In genomic region chr7:128672408-128673010, GRCm38 (mm10) we compare ENCODE assay signal across 9 mouse cellular contexts.
DNase-seq lines count a peak whose midpoint lies in the region; ATAC-seq and TF ChIP-seq lines count a peak whose summit lies in the region.
"Had no signal": no experiment of that assay in that cellular context is flagged by ENCODE, and none has a peak within 500 bp of the region (broad histone marks: within the 10 kb centered on the region; RNA-seq: fewer than 3 reads in every experiment).

No protein-coding gene starts in this region.

- TF ChIP-seq CTCF in stomach, postnatal 0 days (IDR thresholded peaks at IDR 0.05; ENCODE audit: low read depth) = no peak

- H3K79me2 ChIP-seq in macrophage (ENCODE audit: inconsistent target) = no peaks in the 10 kb centered on the region

- 5% methylated on average over 15 of the region's 15 CpGs for WGBS in heart, embryonic 10.5 days
- WGBS in embryonic facial prominence, embryonic 10.5 days = 12% methylated on average over 15 of the region's 15 CpGs
- 4% methylated on average over 15 of the region's 15 CpGs for WGBS in hindbrain, embryonic 13.5 days
- 48% methylated on average over 15 of the region's 15 CpGs for WGBS in macrophage (ENCODE audit: missing documents)
- 22% methylated on average over 15 of the region's 15 CpGs for WGBS in stomach, postnatal 0 days

- peak overlapping the region; percentile 65 for H3K9ac ChIP-seq in hindbrain, embryonic 13.5 days
- H3K9ac ChIP-seq in stomach, postnatal 0 days (ENCODE audit: low read length) = no peak overlapping the region

- peak overlapping the region; percentile 69 for H3K27ac ChIP-seq in heart, embryonic 10.5 days
- peak overlapping the region; percentile 70 for H3K27ac ChIP-seq in embryonic facial prominence, embryonic 10.5 days (replicated peaks)
- peak overlapping the region; percentile 94 for H3K27ac ChIP-seq in hindbrain, embryonic 13.5 days
- peak overlapping the region; percentile 36 for H3K27ac ChIP-seq in macrophage
- peak overlapping the region; percentile 35; the same call in 1 of the 2 replicates for H3K27ac ChIP-seq in stomach, postnatal 0 days (replicated peaks)

- no peak for TF ChIP-seq EP300 in stomach, postnatal 0 days (optimal IDR thresholded peaks at IDR 0.05)

- ATAC-seq in hindbrain, embryonic 13.5 days (ENCODE audit: low FRiP score) = peak; percentile 90
- ATAC-seq in stomach, postnatal 0 days (ENCODE audit: low FRiP score, low TSS enrichment) = peak; percentile 38; the same call in 1 of the 2 replicates
- no peak for ATAC-seq in inflammation-experienced regulatory T-cells, adult 6 months

- peak; percentile 86 for DNase-seq in heart, embryonic 10.5 days (ENCODE audit: low spot score)
- no peak for DNase-seq in heart, adult 9 months (ENCODE audit: low spot score in 2 of 2)
- DNase-seq in adrenal gland, postnatal 14 days = peak; percentile 80
- peak; percentile 38 for DNase-seq in embryonic facial prominence, embryonic 10.5 days (ENCODE audit: low spot score)
- peak; percentile 28 for DNase-seq in stomach, postnatal 0 days (ENCODE audit: low spot score)

- peaks cover 21% of the 10 kb centered on the region for H3K4me1 ChIP-seq in heart, embryonic 10.5 days
- peaks cover 17% of the 10 kb centered on the region for H3K4me1 ChIP-seq in embryonic facial prominence, embryonic 10.5 days
- peaks cover 27% of the 10 kb centered on the region for H3K4me1 ChIP-seq in hindbrain, embryonic 13.5 days (replicated peaks)
- no peaks in the 10 kb centered on the region for H3K4me1 ChIP-seq in stomach, postnatal 0 days (replicated peaks; ENCODE audit: control insufficient read depth, insufficient read depth)

- peak overlapping the region; percentile 42 for H3K4me3 ChIP-seq in heart, embryonic 10.5 days
- H3K4me3 ChIP-seq in embryonic facial prominence, embryonic 10.5 days = peak overlapping the region; percentile 40; the same call in 1 of the 2 replicates
- H3K4me3 ChIP-seq in hindbrain, embryonic 13.5 days = peak overlapping the region; percentile 13; the same call in 1 of the 2 replicates
- H3K4me3 ChIP-seq in macrophage (ENCODE audit: inconsistent target) = no peak overlapping the region
- H3K4me3 ChIP-seq in stomach, postnatal 0 days (ENCODE audit: low read depth, low read length) = no peak overlapping the region

- H3K36me3 ChIP-seq in heart, embryonic 10.5 days = peaks cover 21% of the 10 kb centered on the region
- peaks cover 45% of the 10 kb centered on the region for H3K36me3 ChIP-seq in embryonic facial prominence, embryonic 10.5 days (replicated peaks)
- 0 out of 2 replicates have a peak, but pooled peaks cover 6% of the 10 kb centered on the region for H3K36me3 ChIP-seq in hindbrain, embryonic 13.5 days
- H3K36me3 ChIP-seq in macrophage (ENCODE audit: inconsistent target) = peaks cover 44% of the 10 kb centered on the region
- H3K36me3 ChIP-seq in stomach, postnatal 0 days (ENCODE audit: control insufficient read depth, insufficient read depth, low read length) = peaks cover 5% of the 10 kb centered on the region; the same call in 1 of the 2 replicates

- no peaks in the 10 kb centered on the region for H3K27me3 ChIP-seq in heart, embryonic 10.5 days (ENCODE audit: insufficient read depth, poor library complexity, severe bottlenecking)
- no peaks in the 10 kb centered on the region for H3K27me3 ChIP-seq in embryonic facial prominence, embryonic 10.5 days (replicated peaks; ENCODE audit: low read depth, poor library complexity, severe bottlenecking)
- H3K27me3 ChIP-seq in hindbrain, embryonic 13.5 days = no peaks in the 10 kb centered on the region
- H3K27me3 ChIP-seq in stomach, postnatal 0 days (ENCODE audit: control insufficient read depth, insufficient read depth, low read length) = no peaks in the 10 kb centered on the region
- H3K27me3 ChIP-seq: CH12.LX had no signal

- H3K4me2 ChIP-seq in hindbrain, embryonic 13.5 days = peak overlapping the region; percentile 49
- H3K4me2 ChIP-seq in stomach, postnatal 0 days (replicated peaks; ENCODE audit: low read depth) = no peak overlapping the region; the same call in 1 of the 2 replicates

- H3K9me3 ChIP-seq in heart, embryonic 10.5 days = no peaks in the 10 kb centered on the region
- H3K9me3 ChIP-seq in embryonic facial prominence, embryonic 10.5 days = no peaks in the 10 kb centered on the region
- H3K9me3 ChIP-seq in hindbrain, embryonic 13.5 days = no peaks in the 10 kb centered on the region
- H3K9me3 ChIP-seq in stomach, postnatal 0 days (ENCODE audit: control insufficient read depth, low read length) = no peaks in the 10 kb centered on the region

Comparison
In these comparisons a context has a peak if more than half of its experiments do, and no peak if none do; other contexts are left out.
1. DNase-seq: peak in heart, embryonic 10.5 days (single experiment), adrenal gland, postnatal 14 days (single experiment), embryonic facial prominence, embryonic 10.5 days (single experiment) and stomach, postnatal 0 days (single experiment); none in heart, adult 9 months (0 of 2).
2. H3K27ac ChIP-seq: peak in every context shown above with its lines; median percentile 94 in hindbrain, embryonic 13.5 days; 70 in embryonic facial prominence, embryonic 10.5 days; 69 in heart, embryonic 10.5 days; 36 in macrophage; 35 in stomach, postnatal 0 days.
3. H3K4me3 ChIP-seq: peak in heart, embryonic 10.5 days (single experiment), embryonic facial prominence, embryonic 10.5 days (single experiment) and hindbrain, embryonic 13.5 days (single experiment); none in macrophage (single experiment) and stomach, postnatal 0 days (single experiment).